Comparison of ENCODE assay signal across 18 mouse cellular contexts in the genomic region with DNA sequence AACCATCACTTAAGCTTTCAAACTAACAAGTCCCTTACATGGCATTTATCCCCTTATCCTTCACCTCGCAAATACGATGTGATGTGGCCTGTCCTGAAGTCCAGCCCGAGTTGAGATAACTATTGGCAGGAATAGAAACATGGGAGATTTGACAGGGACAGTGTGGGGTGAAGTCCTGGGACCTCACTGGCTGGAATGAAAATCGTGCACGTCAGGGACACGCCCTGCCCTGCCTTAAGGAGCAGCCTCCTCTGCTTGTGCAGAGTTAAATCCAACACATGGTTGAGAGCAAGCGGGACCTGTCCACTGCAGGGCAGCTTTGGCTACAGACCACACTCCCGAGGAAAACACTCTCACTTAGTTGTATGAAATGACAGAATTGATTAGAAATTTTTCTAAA.
"Had no signal": no experiment of that assay in that cellular context is flagged by ENCODE, and none has a peak within 500 bp of the region (broad histone marks: within the 10 kb centered on the region; RNA-seq: fewer than 3 reads in every experiment).

No protein-coding gene starts in this region.

- H3K4me1 ChIP-seq: kidney, embryonic 15.5 days; liver, embryonic 13.5 days; stomach, embryonic 15.5 days had no signal

- H3K9ac ChIP-seq: kidney, embryonic 15.5 days; liver, embryonic 13.5 days; midbrain, embryonic 12.5 days; neural tube, embryonic 13.5 days; stomach, embryonic 15.5 days had no signal

- H3K27me3 ChIP-seq: liver, embryonic 13.5 days; stomach, embryonic 15.5 days had no signal

- H3K9me3 ChIP-seq: kidney, embryonic 15.5 days; liver, embryonic 13.5 days; midbrain, embryonic 12.5 days; neural tube, embryonic 13.5 days; stomach, embryonic 15.5 days had no signal

- H3K4me2 ChIP-seq: kidney, embryonic 15.5 days; liver, embryonic 13.5 days; midbrain, embryonic 12.5 days; neural tube, embryonic 13.5 days; stomach, embryonic 15.5 days had no signal

- ATAC-seq: midbrain, embryonic 16.5 days had no signal

- H3K36me3 ChIP-seq: kidney, embryonic 15.5 days; liver, embryonic 13.5 days; midbrain, embryonic 12.5 days; neural tube, embryonic 13.5 days; stomach, embryonic 15.5 days had no signal

- H3K27ac ChIP-seq: kidney, embryonic 15.5 days; left cerebral cortex, adult 2 months; liver, embryonic 13.5 days; stomach, embryonic 15.5 days had no signal

- H3K4me3 ChIP-seq: kidney, embryonic 15.5 days; left cerebral cortex, adult 2 months; liver, embryonic 13.5 days; midbrain, embryonic 12.5 days; myocyte; neural tube, embryonic 13.5 days; stomach, embryonic 15.5 days had no signal

- DNase-seq: kidney, adult 8-10 months; kidney, postnatal 10 days; kidney, postnatal 36 days; liver, embryonic 13.5 days; lung, adult 2 months; lung, postnatal 14 days; lung, postnatal 4 days; retina, postnatal 1 day; right cerebral cortex, postnatal 25 days; spleen, adult 18-20 months; thymus, postnatal 25 days had no signal
